Mouse (Mus musculus): Measurements from ENCODE around the gene 9330182L06Rik. TPM values are rescaled to one million over a fixed set of nuclear protein-coding genes. Genes with fewer than 3 reads are reported as not detected.

9330182L06Rik gene
- 0.08 and 0.26 TPM in 2 replicates for polyA plus RNA-seq (2015; fragmentation: Nextera tagmentation; extraction: Ambion mirVana)

DNA sequence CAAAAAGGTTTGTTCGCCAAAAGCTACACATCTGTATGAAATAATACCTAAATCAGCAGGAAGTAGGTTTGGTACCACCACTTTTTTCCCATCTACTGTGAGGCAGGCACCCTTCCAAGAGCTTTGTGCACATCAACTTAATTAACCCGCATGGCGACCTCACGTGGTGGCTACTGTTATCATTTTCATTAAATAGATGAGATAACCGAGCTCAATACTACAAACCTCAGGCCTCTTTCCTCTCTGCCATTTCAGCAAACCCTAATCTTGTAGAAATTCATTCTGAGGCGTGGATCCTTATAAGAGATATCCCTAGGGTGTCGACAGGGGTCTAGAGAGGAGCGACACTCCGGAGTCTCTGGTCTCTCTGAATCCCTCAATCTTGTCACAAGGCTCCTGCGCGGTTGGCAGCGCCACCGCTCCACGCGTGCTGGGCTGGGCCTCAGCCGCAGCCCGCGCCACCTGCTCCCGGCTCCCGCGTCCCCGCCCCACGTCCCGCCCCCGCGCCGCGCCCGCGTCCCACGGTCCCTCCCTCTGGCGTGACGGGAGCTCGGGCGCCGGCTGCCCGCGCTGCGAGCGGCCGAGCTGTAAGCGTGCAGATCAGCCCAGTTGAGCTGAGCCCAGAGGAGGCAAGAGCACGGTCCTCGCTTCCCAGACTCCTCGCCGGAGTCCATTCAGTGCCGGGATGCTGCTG, at the start of gene 9330182L06Rik:
Gene 9330182L06Rik (plus strand): TSS at position 533 of the 694 bp plus-strand sequence.
- Histone ChIP-seq H3K9ac (ENCODE audit: low read depth, low read length) (peak within 1 kb of the TSS; percentile 5; the same call in 1 of the 2 replicates), H3K27ac (ENCODE audit: low read length) (no peak within 1 kb of the TSS)
- 1% methylated on average over 44 of the region's 47 CpGs for WGBS (ENCODE audit: insufficient replicate concordance)

DNA sequence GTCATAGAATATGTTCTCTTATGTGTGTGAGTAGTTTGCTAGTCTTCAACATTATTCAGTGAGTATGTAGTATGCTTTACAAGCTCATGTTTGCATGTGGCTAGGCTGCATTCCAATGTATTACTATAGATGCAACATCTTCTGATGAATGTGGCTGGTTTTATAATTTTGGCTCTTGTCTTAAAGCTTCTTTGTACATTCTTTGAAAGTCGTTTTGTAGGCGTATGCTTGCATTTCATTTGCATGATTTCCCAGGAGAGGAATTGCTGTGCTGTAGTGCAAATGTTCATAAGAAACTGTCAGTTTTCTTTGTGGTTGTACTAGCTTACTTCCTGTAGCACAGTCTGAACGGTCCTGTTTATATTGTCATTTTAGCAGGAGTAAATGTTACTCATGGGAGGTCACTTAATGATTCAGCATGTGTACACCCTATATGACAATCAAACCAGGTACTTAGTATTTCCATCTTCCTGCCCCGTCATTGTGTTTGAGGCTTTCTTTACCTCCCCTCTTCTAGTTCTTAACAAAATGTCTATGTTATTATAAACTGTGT, 38.4 kb upstream of the 9330182L06Rik start:
- H3K9me3 ChIP-seq (replicated peaks; ENCODE audit: control insufficient read depth, low read length), result no peaks in the 10 kb centered on the region
- no peak overlapping the region for H3K4me2 ChIP-seq (ENCODE audit: low read depth, low read length)
- no peaks in the 10 kb centered on the region for H3K4me1 ChIP-seq (ENCODE audit: control insufficient read depth, low read depth, low read length)
- no peak overlapping the region for H3K27ac ChIP-seq (ENCODE audit: low read length)
- WGBS (ENCODE audit: insufficient replicate concordance), result 45% methylated on average over 4 of the region's 4 CpGs
- no peak overlapping the region for H3K4me3 ChIP-seq (ENCODE audit: low read depth, low read length)
- no peaks in the 10 kb centered on the region for H3K27me3 ChIP-seq (ENCODE audit: control insufficient read depth, insufficient read depth, low read depth, low read length)
- H3K36me3 ChIP-seq (ENCODE audit: control insufficient read depth, insufficient read depth), result no peaks in the 10 kb centered on the region
- no peak overlapping the region for H3K9ac ChIP-seq (ENCODE audit: low read depth, low read length)
- no peak for ATAC-seq (ENCODE audit: low read depth)

More for the DNA sequence above, at the start of gene 9330182L06Rik:
- Histone ChIP-seq H3K36me3 (ENCODE audit: control insufficient read depth, insufficient read depth) (no peaks in the 10 kb centered on the region), H3K4me3 (ENCODE audit: low read depth, low read length) (peak within 1 kb of the TSS; percentile 60), H3K4me2 (ENCODE audit: low read depth, low read length) (peak within 1 kb of the TSS; percentile 67), H3K9me3 (replicated peaks; ENCODE audit: control insufficient read depth, low read length) (no peaks in the 10 kb centered on the region), H3K27me3 (ENCODE audit: control insufficient read depth, insufficient read depth, low read depth, low read length) (peaks cover 17% of the 10 kb centered on the region), H3K4me1 (ENCODE audit: control insufficient read depth, low read depth, low read length) (no peaks in the 10 kb centered on the region)
- ATAC-seq (ENCODE audit: low read depth), result peak; percentile 51; the same call in 1 of the 2 replicates

DNA sequence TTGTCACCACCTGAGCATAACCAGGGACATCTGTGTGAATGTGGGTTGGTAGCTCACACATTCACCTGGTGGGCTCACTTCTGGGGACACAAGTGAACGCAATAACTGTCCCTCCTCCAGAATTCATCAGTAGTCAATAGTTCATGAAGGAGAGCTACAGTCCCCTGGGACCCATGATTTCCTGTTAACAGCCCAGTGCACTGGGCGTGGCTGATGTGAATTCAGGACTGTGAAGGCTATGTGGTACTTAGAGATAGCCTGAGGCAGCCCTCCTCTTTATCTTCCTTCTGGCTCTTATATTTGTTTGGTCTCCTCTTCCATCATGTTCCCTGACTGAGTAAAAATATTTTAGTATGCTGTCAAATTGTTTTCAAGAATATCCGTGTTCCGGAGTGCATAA, 1.6 kb upstream of the 9330182L06Rik start:
- no peak for ATAC-seq (ENCODE audit: low read depth)
- Histone ChIP-seq H3K4me2 (ENCODE audit: low read depth, low read length) (no peak overlapping the region), H3K9me3 (replicated peaks; ENCODE audit: control insufficient read depth, low read length) (no peaks in the 10 kb centered on the region), H3K36me3 (ENCODE audit: control insufficient read depth, insufficient read depth) (no peaks in the 10 kb centered on the region), H3K9ac (ENCODE audit: low read depth, low read length) (no peak overlapping the region), H3K4me3 (ENCODE audit: low read depth, low read length) (no peak overlapping the region), H3K4me1 (ENCODE audit: control insufficient read depth, low read depth, low read length) (no peaks in the 10 kb centered on the region), H3K27ac (ENCODE audit: low read length) (no peak overlapping the region), H3K27me3 (ENCODE audit: control insufficient read depth, insufficient read depth, low read depth, low read length) (peaks cover 17% of the 10 kb centered on the region)
- WGBS (ENCODE audit: insufficient replicate concordance), result 49% methylated on average over 4 of the region's 4 CpGs

DNA sequence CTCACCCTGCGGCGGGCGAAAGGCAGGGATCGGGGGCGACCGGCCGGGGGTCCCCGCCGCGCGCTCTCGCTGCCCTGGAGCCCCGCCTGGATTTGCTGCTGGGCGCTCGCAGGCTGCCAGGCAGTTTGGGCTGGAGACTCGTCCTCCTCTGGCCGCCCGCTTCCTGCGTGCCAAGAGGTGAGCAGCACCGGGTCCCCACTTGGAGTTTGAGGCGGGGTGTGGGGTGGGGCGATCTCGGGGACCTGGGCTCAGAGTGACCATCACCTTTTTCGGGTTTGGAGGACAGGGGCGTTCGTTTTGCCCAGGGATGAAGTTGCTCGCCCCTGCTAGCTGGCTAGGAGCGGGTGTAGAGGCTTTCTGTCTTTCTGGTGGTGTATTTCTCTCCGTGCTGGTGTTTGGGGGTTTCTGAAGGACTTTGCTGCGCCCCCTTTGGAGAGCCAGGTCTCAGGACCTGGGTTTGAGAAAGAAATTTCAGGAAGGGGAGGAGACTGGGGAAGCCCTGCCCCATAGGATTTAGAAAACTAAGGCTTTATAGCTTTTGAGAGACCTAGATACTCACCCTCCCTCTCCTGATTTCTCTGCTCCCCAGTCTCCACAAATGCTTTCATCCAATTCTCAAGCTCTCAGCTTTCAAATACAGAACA, 484 bp downstream of the 9330182L06Rik start:
- Histone ChIP-seq H3K36me3 (ENCODE audit: control insufficient read depth, insufficient read depth) (no peaks in the 10 kb centered on the region), H3K9me3 (replicated peaks; ENCODE audit: control insufficient read depth, low read length) (no peaks in the 10 kb centered on the region), H3K4me2 (ENCODE audit: low read depth, low read length) (peak overlapping the region; percentile 67), H3K27me3 (ENCODE audit: control insufficient read depth, insufficient read depth, low read depth, low read length) (peaks cover 17% of the 10 kb centered on the region), H3K4me3 (ENCODE audit: low read depth, low read length) (peak overlapping the region; percentile 60), H3K27ac (ENCODE audit: low read length) (no peak overlapping the region), H3K4me1 (ENCODE audit: control insufficient read depth, low read depth, low read length) (no peaks in the 10 kb centered on the region), H3K9ac (ENCODE audit: low read depth, low read length) (peak overlapping the region; percentile 5; the same call in 1 of the 2 replicates)
- under 1% methylated on average over 29 of the region's 30 CpGs for WGBS (ENCODE audit: insufficient replicate concordance)
- ATAC-seq (ENCODE audit: low read depth), result no peak

DNA sequence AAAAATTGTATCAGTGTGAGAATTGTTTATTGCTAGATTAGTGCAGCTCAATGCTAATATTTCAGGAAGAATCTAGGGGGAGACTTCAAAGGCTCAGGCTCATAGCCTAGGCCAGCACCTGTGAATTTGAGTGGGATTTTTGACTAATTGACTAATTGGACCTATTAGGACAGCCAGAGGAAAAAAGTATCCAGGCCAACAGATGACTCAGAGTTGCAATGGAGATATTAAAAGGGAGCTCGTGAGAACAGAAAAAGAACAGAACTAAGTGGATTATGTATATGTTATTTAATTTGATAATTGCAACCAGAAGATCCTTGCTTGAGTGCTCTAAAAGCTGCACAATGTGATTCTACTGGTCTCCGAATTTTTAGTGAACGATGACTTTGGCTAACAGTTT, 3.7 kb downstream of the 9330182L06Rik start:
- 56% methylated on average over 3 of the region's 3 CpGs for WGBS (ENCODE audit: insufficient replicate concordance)
- Histone ChIP-seq H3K36me3 (ENCODE audit: control insufficient read depth, insufficient read depth) (no peaks in the 10 kb centered on the region), H3K27ac (ENCODE audit: low read length) (no peak overlapping the region), H3K4me1 (ENCODE audit: control insufficient read depth, low read depth, low read length) (no peaks in the 10 kb centered on the region), H3K4me3 (ENCODE audit: low read depth, low read length) (no peak overlapping the region), H3K9ac (ENCODE audit: low read depth, low read length) (no peak overlapping the region), H3K27me3 (ENCODE audit: control insufficient read depth, insufficient read depth, low read depth, low read length) (peaks cover 17% of the 10 kb centered on the region), H3K9me3 (replicated peaks; ENCODE audit: control insufficient read depth, low read length) (no peaks in the 10 kb centered on the region), H3K4me2 (ENCODE audit: low read depth, low read length) (no peak overlapping the region)
- no peak for ATAC-seq (ENCODE audit: low read depth)

DNA sequence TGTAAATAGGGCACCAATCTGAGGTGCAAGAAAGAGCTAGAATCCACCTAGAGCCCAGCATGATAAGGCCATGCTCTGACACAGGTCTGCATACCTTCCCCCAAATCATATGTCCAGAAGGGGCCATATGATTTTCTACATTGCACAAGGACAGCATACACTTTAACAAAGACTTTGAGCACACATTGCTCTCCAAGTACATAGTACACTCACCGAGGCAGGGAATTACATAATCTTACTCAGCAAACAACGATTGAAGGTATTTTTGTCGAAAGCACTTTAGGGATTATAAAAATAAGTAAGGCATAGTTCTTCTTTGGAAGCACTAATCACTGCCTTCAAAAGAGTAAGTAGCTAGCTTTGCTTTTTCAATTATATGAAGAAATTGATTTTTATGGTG, 7.1 kb downstream of the 9330182L06Rik start:
- no peak overlapping the region for H3K9ac ChIP-seq (ENCODE audit: low read depth, low read length)

DNA sequence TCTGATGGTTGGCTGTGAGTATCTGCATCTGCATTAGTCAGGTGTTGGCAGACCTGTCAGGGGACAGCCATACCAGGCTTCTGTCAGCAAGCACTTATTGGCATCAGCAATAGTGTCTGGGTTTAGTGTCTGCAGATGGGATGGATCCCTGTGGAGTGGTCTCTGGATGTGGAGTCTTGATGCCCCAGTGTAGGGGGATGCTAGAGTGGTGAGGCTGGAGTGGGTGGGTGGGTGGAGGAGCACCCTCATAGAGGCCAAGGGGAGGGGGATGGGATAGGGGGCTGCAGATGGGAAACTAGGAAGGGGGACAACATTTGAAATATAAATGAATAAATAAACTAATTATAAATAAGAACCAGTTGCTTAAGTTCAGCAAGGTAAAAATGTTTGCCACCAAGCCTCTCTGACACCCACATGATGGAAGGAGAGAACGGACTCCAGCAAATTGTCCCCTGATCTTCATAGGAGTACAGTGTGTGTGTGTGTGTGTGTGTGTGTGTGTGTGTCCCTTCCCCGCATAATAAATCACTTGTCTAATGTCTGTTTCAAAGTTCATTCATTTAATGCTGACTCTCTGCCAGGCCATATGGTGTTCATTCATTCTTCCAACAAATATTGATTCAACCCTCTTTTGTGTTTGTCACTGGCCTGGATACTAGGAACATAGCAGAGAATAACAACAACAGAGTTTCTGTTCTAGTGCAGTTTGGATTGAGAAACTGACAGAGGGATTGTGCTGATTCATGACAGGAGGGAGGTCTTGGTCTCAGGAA, 30.0 kb downstream of the 9330182L06Rik start:
- H3K4me2 ChIP-seq (ENCODE audit: low read depth, low read length), result no peak overlapping the region
- no peak for ATAC-seq (ENCODE audit: low read depth)
- no peak overlapping the region for H3K9ac ChIP-seq (ENCODE audit: low read depth, low read length)
- no peak overlapping the region for H3K27ac ChIP-seq (ENCODE audit: low read length)
- H3K9me3 ChIP-seq (replicated peaks; ENCODE audit: control insufficient read depth, low read length), result no peaks in the 10 kb centered on the region
- H3K4me3 ChIP-seq (ENCODE audit: low read depth, low read length), result no peak overlapping the region
- H3K36me3 ChIP-seq (ENCODE audit: control insufficient read depth, insufficient read depth), result no peaks in the 10 kb centered on the region
- no peaks in the 10 kb centered on the region for H3K4me1 ChIP-seq (ENCODE audit: control insufficient read depth, low read depth, low read length)
- H3K27me3 ChIP-seq (ENCODE audit: control insufficient read depth, insufficient read depth, low read depth, low read length), result no peaks in the 10 kb centered on the region
- 57% methylated on average over 2 of the region's 2 CpGs for WGBS (ENCODE audit: insufficient replicate concordance)

More for the DNA sequence above, 7.1 kb downstream of the 9330182L06Rik start:
- no peak overlapping the region for H3K27ac ChIP-seq (ENCODE audit: low read length)
- peak; percentile 58; the same call in 1 of the 2 replicates for ATAC-seq (ENCODE audit: low read depth)
- no peak overlapping the region for H3K4me3 ChIP-seq (ENCODE audit: low read depth, low read length)
- no peak overlapping the region for H3K4me2 ChIP-seq (ENCODE audit: low read depth, low read length)
- H3K9me3 ChIP-seq (replicated peaks; ENCODE audit: control insufficient read depth, low read length), result no peaks in the 10 kb centered on the region
- H3K36me3 ChIP-seq (ENCODE audit: control insufficient read depth, insufficient read depth), result no peaks in the 10 kb centered on the region
- WGBS (ENCODE audit: insufficient replicate concordance), result 48% methylated on average over 3 of the region's 3 CpGs
- H3K27me3 ChIP-seq (ENCODE audit: control insufficient read depth, insufficient read depth, low read depth, low read length), result no peaks in the 10 kb centered on the region
- H3K4me1 ChIP-seq (ENCODE audit: control insufficient read depth, low read depth, low read length), result no peaks in the 10 kb centered on the region

DNA sequence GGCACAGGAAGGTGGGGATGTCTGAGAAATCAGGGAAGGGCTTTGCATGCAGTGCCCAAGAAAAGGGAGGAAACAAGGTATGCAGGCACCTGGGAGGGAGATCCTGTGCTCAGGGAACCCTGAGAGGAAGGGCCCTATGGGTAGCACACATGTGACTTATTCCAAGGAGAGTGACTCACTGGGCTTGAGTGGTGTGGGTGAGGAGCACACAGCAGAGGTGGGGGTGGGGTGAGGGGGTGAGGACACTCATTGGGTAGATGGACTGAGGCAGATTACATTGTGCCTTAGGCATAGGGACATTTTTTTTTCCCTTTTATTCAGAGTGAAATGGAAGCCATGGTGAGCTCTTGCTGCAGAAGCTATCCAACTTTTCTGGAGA, 30.6 kb downstream of the 9330182L06Rik start:
- Histone ChIP-seq H3K4me3 (ENCODE audit: low read depth, low read length) (no peak overlapping the region), H3K9me3 (replicated peaks; ENCODE audit: control insufficient read depth, low read length) (no peaks in the 10 kb centered on the region)
- no peak for ATAC-seq (ENCODE audit: low read depth)

More for the DNA sequence above, 30.6 kb downstream of the 9330182L06Rik start:
- H3K4me2 ChIP-seq (ENCODE audit: low read depth, low read length), result no peak overlapping the region
- H3K36me3 ChIP-seq (ENCODE audit: control insufficient read depth, insufficient read depth), result no peaks in the 10 kb centered on the region
- H3K9ac ChIP-seq (ENCODE audit: low read depth, low read length), result no peak overlapping the region
- H3K27ac ChIP-seq (ENCODE audit: low read length), result no peak overlapping the region
- H3K4me1 ChIP-seq (ENCODE audit: control insufficient read depth, low read depth, low read length), result no peaks in the 10 kb centered on the region
- H3K27me3 ChIP-seq (ENCODE audit: control insufficient read depth, insufficient read depth, low read depth, low read length), result no peaks in the 10 kb centered on the region

Data from liver, embryonic 16.5 days (tissue).